Mouse (Mus musculus) lung, postnatal 0 days (tissue): Measurements from ENCODE around the gene Uqcr11.

Source experiments
- CTCF ChIP-seq: IDR thresholded peaks from 2 replicates; pipeline ENCODE4 v1.5.1; 2016; ENCODE audit warnings: antibody characterized with exemption, mild to moderate bottlenecking
- EP300 ChIP-seq: IDR thresholded peaks from 2 replicates; pipeline ENCODE4 v1.6.1; 2016; ENCODE audit warnings: antibody characterized with exemption, mild to moderate bottlenecking, control low read depth

DNA sequence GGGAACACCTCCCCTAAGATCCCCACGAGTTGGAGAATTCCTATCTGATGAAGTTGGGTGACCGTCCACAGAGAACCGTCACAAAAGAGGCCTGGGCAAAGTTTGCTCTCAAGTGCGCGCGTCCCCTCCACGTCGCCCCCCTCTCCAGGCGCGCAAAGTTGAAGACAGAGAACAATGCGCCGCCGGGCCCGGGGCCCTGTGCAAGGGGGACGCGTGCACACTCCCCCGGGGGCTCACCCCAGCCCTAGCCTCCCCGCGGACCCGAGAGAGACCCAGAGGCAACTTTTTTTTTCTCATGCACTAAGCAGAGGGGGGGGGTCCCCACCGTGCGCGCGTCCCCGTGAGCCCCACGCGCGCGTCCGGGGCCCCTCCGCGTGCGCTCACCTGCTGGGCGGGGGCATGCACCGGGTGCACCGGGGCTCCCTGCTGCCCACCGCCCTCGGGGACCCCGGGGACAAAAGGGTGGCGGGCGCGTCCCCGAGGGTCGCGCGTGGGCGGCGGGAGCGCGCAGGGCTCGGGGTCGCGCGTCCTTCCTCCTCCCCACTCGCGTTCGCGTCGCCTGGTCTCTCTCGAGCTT lies 26.4 kb upstream of the Uqcr11 start:
- TF ChIP-seq CTCF (no peak), EP300 (no peak)
